Mouse (Mus musculus) kidney, embryonic 14.5 days (tissue): ENCODE data around the gene Krt19. TPM values are rescaled to one million over a fixed set of nuclear protein-coding genes. Genes with fewer than 3 reads are reported as not detected.
A peak's percentile ranks its signal among the peaks of the same experiment; 100 is the strongest.

Source experiments
- ATAC-seq: fragments of 200-750 bp; cut with Nextera tagmentation; 2 replicates; pipeline ENCODE4 v1.8.0; 2017; ENCODE audit warnings: moderate number of reproducible peaks, mild to moderate bottlenecking, moderate TSS enrichment, moderate library complexity; ENCODE audit not compliant: low FRiP score, low TSS enrichment
- H3K27ac ChIP-seq: fragments of 300-500 bp; sonication (generic); 2 replicates; pipeline ENCODE4 v1.5.1; 2014; ENCODE audit warnings: low read depth, mild to moderate bottlenecking, low read length, moderate library complexity, mixed read lengths
- H3K27me3 ChIP-seq: fragments of 300-500 bp; sonication (generic); 2 replicates; pipeline ENCODE4 v1.6.1; 2014; ENCODE audit warnings: mild to moderate bottlenecking, low read length; ENCODE audit not compliant: control insufficient read depth, insufficient read depth
- H3K36me3 ChIP-seq: fragments of 300-500 bp; sonication (generic); 2 replicates; pipeline ENCODE4 v1.6.1; 2014; ENCODE audit warnings: low read length, mixed read lengths; ENCODE audit not compliant: control insufficient read depth, insufficient read depth
- H3K4me1 ChIP-seq: fragments of 300-500 bp; sonication (generic); 2 replicates; pipeline ENCODE4 v1.6.1; 2014; ENCODE audit warnings: low read length, mixed read lengths; ENCODE audit not compliant: control insufficient read depth, insufficient read depth
- H3K4me2 ChIP-seq: fragments of 300-500 bp; sonication (generic); replicated peaks from 2 replicates; pipeline ENCODE4 v1.6.1; 2014; ENCODE audit warnings: low read depth, mild to moderate bottlenecking, low read length
- H3K4me3 ChIP-seq: fragments of 300-500 bp; sonication (generic); 2 replicates; pipeline ENCODE4 v1.5.1; 2014; ENCODE audit warnings: mild to moderate bottlenecking, low read length
- H3K9ac ChIP-seq: fragments of 300-500 bp; sonication (generic); 2 replicates; pipeline ENCODE4 v1.6.1; 2014; ENCODE audit warnings: low read depth, mild to moderate bottlenecking, low read length, moderate library complexity
- H3K9me3 ChIP-seq: fragments of 300-500 bp; sonication (generic); 2 replicates; pipeline ENCODE4 v1.6.1; 2016; ENCODE audit warnings: low read length; ENCODE audit not compliant: control insufficient read depth
- WGBS: fragments of 180-500 bp; shearing (Covaris S2); extraction: QIAGEN DNeasy Blood & Tissue Kit; methylation state at CpG from one replicate; pipeline ENCODE4 v1.1.7; 2014; 5-methylcytosine and 5-hydroxymethylcytosine counted together
- polyA plus RNA-seq: library from polyadenylated mRNA; unstranded; fragments of >200 nt; fragmentation: Nextera tagmentation; extraction: Ambion mirVana; gene quantifications from 2 replicates; pipeline ENCODE4 v1.2.1, GENCODE M21; 2014

Krt19 gene
- polyA plus RNA-seq, 1 experiment from 2014 or later, result 24.2 TPM

DNA sequence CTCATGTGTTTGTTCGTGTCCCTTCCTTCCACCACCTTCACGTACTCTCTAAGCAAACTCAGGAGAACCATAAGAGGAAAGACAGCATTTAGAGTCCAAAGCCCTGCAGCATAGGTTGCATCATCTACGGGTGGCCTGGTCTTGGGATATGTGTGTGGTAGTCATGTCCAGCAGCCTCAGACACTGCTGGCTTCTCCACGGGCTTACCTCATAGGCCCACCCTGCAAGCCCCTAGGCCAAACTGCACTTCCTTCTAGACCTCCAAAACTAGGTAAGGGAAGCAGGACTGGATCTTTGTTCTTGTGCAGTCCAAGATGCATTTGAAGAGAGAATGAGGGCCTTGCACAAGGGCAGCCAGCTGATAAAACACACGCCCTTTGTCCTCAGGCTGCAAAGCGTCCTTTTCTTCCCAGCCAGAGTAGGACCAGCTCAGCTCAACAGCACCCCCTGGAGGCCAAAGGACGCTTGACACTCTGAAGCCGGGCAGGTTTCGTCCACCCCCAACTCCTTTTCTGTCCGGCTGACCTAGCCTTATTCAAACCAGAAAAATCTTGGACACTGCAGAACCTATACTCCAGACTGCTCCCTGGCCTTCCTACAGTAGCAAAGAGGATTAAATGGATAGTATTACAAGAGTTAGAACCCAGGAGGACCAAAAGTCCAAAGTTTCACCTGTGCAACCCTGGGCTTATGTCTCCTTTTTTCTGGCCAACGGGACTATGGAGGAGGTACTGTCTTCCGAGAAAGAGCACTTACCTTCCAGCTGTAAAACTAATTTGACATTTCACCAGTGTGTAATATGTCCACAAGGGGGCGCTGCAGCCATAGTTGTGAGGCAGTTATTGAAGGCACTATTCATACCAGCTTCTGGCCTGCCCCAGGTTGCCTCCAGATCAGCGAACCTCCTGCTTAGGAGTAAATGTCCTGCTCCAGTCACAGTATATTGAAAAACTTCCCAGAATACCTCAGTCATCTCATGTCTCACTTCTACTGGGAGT, 20.6 kb upstream of the Krt19 start:
- Histone ChIP-seq H3K9me3 (no peaks in the 10 kb centered on the region), H3K9ac (no peak overlapping the region), H3K4me2 (no peak overlapping the region), H3K4me1 (peaks cover 11% of the 10 kb centered on the region; the same call in 1 of the 2 replicates), H3K27me3 (no peaks in the 10 kb centered on the region), H3K36me3 (no peaks in the 10 kb centered on the region), H3K27ac (no peak overlapping the region), H3K4me3 (no peak overlapping the region)
- peak; percentile 30; the same call in 1 of the 2 replicates for ATAC-seq
- WGBS, result 25% methylated on average over 14 of the region's 14 CpGs

DNA sequence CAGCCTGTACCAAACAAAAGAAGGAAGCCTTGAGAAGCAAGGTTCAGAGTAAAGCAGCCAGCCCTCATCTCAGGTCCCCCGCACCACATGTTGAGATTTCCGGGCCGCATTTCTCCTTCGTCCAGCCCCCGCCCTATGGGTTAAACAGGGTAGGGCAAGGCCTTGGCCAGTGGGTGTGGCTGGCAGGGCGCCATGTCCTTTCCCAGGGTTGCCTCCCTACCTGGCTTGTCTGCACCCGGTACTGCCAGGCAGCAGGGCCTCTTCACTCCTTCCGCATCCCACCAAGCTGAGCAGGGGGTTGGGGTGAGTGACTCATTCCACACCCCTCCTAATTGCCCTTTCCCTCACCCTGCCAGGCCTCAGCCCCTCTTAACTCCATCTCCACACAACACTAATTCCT, 19.6 kb upstream of the Krt19 start:
- Histone ChIP-seq H3K36me3 (no peaks in the 10 kb centered on the region), H3K4me1 (peaks cover 11% of the 10 kb centered on the region; the same call in 1 of the 2 replicates), H3K4me2 (no peak overlapping the region), H3K27ac (no peak overlapping the region; the same call in 1 of the 2 replicates), H3K9ac (no peak overlapping the region), H3K4me3 (no peak overlapping the region), H3K27me3 (no peaks in the 10 kb centered on the region), H3K9me3 (no peaks in the 10 kb centered on the region)
- peak; percentile 66 for ATAC-seq
- 55% methylated on average over 8 of the region's 8 CpGs for WGBS

DNA sequence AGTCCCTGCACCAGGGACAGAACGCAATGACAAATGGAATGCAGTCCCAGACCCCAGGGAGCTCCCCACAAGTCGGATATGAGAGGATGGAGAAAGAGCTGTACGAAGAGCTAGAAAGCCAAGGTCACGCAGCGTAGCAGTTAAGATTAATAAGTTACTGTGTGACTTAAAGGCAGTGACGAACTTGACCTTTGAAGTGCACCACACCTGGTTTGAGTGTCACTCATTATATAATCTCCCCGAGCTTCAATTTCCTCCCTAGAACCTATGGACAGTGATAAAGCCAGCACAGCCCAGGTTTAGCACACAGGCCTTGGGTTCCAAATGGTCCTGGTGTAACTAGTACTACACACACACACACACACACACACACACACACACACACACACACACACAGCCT, 15.9 kb upstream of the Krt19 start:
- Histone ChIP-seq H3K9ac (no peak overlapping the region), H3K27me3 (no peaks in the 10 kb centered on the region), H3K9me3 (no peaks in the 10 kb centered on the region), H3K27ac (no peak overlapping the region), H3K4me1 (peaks cover 11% of the 10 kb centered on the region; the same call in 1 of the 2 replicates), H3K4me2 (no peak overlapping the region), H3K4me3 (no peak overlapping the region), H3K36me3 (no peaks in the 10 kb centered on the region)
- WGBS, result 40% methylated on average over 7 of the region's 7 CpGs
- ATAC-seq, result no peak

DNA sequence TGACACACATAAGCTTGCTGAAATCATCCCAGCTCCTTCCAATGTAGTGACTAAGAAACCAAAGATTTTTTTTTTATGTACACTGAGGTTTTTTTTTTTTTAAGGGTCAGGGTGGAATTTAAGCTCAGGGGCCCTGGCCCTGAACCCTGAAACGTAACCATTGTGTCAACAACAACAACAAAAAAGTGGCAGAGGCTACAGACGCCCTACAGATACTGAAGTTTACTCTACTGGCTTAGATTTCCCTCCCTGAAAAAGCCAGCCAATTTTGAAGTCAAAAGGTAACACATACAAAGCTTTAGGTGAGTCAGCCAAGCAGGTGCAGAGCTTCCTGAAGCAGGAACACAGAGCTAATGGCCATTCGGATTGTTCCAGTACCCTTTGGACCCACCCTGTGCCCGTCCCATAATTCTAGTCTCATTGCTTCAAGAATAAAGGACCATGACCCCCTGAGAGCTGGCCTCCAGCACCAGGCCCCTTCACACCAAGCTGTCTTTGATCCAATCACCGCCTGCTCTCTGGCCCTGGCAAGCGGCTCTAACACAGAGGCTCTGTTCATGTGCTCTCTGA, 9.5 kb upstream of the Krt19 start:
- Histone ChIP-seq H3K27me3 (no peaks in the 10 kb centered on the region), H3K4me3 (no peak overlapping the region), H3K4me2 (no peak overlapping the region), H3K9ac (no peak overlapping the region), H3K27ac (no peak overlapping the region), H3K4me1 (0 out of 2 replicates have a peak, but pooled peaks cover 2% of the 10 kb centered on the region), H3K9me3 (no peaks in the 10 kb centered on the region), H3K36me3 (no peaks in the 10 kb centered on the region)
- ATAC-seq, result no peak
- WGBS, result 48% methylated on average over 6 of the region's 6 CpGs

DNA sequence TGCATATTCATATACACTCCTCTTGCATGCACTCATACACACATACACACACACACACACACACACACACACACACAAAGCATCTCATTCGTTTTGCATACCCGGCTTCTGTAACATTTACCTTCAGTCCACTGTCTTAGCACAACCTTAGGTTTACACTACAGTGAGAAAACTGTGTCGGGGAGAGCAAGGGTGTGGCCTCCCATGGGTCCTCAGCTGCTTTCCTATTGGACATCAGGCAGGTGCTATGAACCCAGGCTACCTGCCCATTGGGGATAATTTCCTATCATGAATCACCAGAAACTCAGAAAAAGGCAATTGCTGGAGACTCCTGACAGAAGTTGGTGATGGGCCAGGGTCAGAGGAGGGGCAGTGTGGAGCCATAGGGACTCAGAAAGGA, 8.9 kb upstream of the Krt19 start:
- Histone ChIP-seq H3K27me3 (no peaks in the 10 kb centered on the region), H3K9me3 (no peaks in the 10 kb centered on the region), H3K9ac (no peak overlapping the region), H3K36me3 (no peaks in the 10 kb centered on the region), H3K4me3 (no peak overlapping the region), H3K4me2 (no peak overlapping the region), H3K27ac (no peak overlapping the region), H3K4me1 (0 out of 2 replicates have a peak, but pooled peaks cover 2% of the 10 kb centered on the region)
- no peak for ATAC-seq
- 78% methylated on average over 3 of the region's 3 CpGs for WGBS

DNA sequence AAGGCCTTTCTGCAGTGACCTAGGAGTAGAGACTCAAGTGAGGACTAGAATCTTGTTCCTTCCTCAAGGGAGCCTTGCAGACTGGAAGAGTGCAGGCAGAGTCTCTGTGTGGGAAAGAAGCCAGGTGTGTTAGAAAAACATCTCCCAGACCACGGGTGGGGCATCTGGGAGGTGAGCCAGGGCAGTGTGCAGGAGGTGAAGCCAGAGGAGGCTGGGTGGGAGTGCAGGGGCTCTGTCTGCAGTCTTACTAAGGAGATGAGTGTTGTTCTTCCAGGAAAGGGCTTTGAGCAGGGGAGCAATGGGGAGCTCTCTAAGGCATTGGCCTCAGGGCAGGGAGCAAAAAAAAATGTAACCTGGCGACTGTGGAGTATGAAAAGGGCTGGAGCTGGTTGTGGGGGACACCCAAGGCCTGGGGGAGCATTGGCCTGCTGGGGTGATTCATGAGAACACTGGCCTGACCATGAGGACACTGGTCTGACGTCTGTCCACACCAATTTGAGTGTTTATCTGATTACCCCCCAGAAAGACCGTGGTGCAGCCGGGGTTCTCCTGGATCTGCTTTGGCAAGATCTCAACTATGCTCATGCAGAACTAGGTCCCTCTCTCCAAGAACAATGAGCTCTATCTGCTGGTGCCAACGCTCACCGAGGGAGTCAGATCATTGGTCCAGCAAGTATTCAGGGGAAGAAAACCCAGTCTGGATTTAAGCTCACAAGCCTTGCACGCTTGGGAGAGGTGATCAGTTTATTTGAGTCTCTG, 7.2 kb upstream of the Krt19 start:
- ATAC-seq, result no peak
- Histone ChIP-seq H3K4me2 (no peak overlapping the region), H3K4me1 (0 out of 2 replicates have a peak, but pooled peaks cover 2% of the 10 kb centered on the region), H3K27ac (no peak overlapping the region), H3K9ac (no peak overlapping the region), H3K4me3 (no peak overlapping the region), H3K9me3 (no peaks in the 10 kb centered on the region), H3K27me3 (no peaks in the 10 kb centered on the region), H3K36me3 (no peaks in the 10 kb centered on the region)
- 58% methylated on average over 8 of the region's 8 CpGs for WGBS

DNA sequence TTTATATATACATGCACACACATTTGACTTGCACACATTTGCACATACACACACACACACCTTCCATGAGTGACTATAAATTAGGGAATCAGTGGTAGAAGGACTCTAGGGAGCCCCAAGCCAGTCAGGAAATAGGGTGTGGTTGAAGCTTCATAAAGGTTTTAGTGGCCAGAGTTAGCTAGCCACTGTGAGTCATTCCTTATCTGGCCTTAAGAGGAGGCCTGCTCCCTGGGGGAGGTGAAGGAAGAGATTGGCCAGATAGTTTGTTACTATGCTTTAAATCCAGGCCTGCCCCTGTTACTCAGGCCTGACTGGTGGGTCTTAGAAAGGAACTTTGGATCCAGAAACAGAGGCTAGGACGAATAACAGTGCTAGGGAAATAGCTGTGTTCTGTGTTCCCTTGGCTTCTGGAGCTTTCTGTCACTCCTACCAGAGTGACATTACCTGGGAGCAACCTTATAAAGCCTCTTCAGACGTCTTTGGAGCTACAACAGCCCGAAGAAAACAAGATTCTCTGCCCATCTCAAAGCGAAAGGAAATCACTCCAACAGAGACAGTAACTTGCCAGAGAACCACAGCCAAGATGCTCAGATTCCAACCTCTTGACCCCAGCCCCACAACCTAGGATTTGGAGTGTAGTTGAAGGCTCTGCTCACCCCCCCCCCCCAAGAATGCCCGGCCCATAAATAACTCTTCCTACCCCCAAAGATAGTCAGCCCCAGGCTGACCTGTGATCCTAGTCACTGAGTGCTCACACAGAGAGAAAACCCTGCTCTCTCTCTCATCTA, 705 bp downstream of the Krt19 start:
- no peak overlapping the region for H3K9ac ChIP-seq
- no peak overlapping the region for H3K27ac ChIP-seq
- H3K4me2 ChIP-seq, result no peak overlapping the region
- H3K9me3 ChIP-seq, result no peaks in the 10 kb centered on the region
- H3K4me1 ChIP-seq, result peaks cover 21% of the 10 kb centered on the region; the same call in 1 of the 2 replicates
- H3K36me3 ChIP-seq, result no peaks in the 10 kb centered on the region
- no peak for ATAC-seq
- H3K27me3 ChIP-seq, result peaks cover 21% of the 10 kb centered on the region
- no peak overlapping the region for H3K4me3 ChIP-seq
- 45% methylated on average over 5 of the region's 5 CpGs for WGBS

DNA sequence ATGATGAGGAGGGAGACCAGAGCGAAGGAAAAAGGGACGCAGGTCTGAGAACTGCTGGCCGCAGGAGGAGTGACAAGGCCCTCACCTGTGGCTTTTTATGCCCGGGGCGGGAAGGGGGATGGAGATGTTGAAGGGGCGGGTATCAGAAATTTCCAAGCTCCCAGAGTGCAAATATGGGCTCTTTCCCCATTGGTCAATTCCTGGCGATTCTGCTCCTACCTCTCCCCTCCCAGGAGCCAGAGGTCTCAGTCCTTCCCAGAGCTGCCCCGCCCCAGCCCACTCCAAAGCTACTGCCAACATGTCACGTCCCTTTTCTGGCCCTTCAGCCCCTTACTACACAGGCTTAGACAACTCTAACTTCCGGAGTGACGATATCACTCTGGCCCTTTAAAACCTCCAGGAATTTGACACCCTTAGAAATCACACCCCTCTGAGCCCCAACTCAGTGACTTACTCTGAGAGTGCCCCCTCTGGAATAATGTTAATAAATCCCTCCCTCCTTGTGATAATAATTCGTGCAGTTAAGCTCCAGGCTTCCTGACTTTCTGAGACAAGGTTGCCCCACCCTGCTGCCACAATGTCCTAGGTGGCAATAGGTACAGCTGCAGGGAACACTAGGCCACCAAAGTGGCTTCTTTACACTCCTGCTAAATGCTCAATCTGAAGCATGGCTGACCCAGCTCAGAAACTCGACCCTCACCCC, 2.5 kb downstream of the Krt19 start:
- Histone ChIP-seq H3K9ac (no peak overlapping the region), H3K27me3 (peaks cover 21% of the 10 kb centered on the region), H3K27ac (no peak overlapping the region), H3K4me2 (peak overlapping the region; percentile 60), H3K9me3 (no peaks in the 10 kb centered on the region), H3K36me3 (no peaks in the 10 kb centered on the region), H3K4me3 (peak overlapping the region; percentile 41), H3K4me1 (peaks cover 21% of the 10 kb centered on the region; the same call in 1 of the 2 replicates)
- ATAC-seq, result peak; percentile 58
- WGBS, result under 1% methylated on average over 13 of the region's 13 CpGs
